Mouse (Mus musculus) MN1 (cell line): Measurements from ENCODE around the gene Zfp422.

Experiments
- DNase-seq: peaks from one replicate; pipeline ENCODE4 v3.0.0-alpha.2; 2016; ENCODE audit warnings: low spot score

Gene Zfp422

DNA sequence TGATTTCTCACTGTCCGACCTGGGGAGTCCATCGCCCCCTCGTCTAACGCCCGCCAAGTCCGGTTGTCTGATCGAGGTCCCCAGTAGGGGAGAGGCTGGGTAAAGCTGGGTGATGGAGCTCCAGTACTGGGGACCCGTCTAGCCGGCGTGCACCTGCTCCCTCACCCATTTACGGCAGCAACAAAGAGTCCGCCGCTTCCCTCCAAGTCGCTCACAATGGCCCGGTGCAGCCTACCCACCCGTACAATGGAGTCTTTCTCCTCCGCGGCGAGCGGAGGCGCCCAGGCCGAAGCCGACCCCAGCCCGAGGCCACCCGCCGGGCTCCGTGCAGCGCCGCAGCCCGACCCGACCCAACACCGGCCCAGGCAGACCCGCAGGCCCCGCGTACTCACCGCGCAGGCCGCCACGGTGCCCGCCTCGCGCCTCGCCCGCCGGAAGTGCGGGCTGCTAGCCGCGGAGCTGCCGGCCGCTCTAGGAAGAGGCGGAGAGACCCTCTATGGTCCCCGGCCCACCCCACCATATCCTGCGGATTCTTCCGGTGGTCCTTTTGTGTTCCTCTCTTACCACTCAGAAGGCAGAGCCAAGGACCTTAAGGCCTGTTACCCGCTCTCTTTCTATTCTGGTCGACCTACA lies at the start of gene Zfp422:
Zfp422 (minus strand) TSS at position 461 of the 633 bp plus-strand sequence.
- peak; percentile 75 for DNase-seq

DNA sequence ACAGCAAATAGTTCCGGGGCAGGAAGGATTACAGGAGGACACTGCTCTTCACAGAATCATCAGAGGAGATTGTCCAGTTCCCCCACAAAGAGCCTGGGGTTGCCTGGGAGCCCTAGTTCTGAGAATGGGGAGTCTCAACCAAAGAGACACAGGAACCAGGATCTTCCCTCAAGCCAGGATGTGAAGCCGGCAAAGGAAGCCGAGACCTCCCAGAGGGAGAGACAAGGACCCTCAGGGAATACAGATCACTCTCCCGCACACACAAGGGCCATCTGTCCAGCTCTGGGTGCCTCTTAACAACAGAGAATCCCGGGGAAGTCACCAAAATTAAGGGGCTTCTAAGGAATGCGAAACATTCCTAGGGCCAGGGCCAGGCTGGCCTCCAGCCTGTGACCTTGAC lies 48.5 kb upstream of the Zfp422 start:
- DNase-seq, result no peak

DNA sequence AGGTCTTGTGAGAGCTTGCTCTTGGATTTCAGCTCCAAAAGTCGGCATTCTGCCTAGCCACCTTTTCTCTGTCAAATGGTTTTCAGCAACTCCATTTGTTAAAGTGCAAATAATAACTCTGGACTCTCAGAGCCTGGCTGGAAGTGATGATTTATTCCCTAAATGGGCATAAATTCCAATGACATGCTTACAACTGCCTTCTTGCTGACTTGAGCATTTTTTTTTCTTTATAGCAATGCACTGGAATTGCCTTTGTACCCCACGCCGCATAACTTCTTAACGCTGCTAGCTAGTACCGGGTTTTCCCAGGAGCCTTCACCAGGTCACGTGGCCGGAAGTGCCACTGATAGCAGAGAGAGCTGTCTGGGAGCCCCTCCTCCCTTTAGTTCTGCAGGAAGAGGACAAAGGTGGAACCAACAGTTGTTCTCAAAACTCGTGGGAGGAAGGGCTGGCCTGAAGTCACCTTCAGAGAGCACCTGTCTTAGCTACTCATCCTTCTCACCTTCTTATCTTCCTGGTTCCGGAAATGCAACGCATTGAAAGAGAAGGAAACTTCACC lies 47.6 kb upstream of the Zfp422 start:
- no peak for DNase-seq

DNA sequence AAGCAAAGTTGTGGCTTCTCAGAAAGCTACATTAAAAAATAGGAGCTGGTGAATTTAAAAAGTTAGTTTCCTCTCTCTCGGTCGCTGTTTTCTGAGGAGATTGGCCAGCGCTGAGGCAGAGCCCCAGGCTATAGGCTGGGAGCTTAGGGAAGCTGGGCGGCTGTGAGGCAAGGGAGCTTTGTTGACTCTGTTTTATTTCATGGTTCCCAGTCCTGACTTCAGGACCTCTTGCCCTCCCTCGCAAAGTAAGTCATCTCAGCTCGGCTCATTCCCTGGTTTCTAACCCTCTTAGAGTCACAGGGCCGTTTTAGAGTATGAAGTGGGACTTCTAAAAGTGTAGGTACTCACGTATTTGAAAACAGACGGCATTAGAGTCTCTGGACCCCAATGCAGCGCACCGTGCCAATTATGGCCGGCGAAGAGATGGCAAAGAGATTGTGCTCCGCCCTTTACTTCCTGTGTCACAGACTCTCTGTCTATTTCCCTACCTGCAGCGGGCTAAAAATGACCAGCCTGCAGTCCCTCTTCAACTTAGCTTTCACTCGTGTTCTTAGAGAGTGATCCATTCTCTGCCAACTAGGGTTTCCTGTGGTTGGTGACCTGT lies 45.6 kb upstream of the Zfp422 start:
- no peak for DNase-seq

DNA sequence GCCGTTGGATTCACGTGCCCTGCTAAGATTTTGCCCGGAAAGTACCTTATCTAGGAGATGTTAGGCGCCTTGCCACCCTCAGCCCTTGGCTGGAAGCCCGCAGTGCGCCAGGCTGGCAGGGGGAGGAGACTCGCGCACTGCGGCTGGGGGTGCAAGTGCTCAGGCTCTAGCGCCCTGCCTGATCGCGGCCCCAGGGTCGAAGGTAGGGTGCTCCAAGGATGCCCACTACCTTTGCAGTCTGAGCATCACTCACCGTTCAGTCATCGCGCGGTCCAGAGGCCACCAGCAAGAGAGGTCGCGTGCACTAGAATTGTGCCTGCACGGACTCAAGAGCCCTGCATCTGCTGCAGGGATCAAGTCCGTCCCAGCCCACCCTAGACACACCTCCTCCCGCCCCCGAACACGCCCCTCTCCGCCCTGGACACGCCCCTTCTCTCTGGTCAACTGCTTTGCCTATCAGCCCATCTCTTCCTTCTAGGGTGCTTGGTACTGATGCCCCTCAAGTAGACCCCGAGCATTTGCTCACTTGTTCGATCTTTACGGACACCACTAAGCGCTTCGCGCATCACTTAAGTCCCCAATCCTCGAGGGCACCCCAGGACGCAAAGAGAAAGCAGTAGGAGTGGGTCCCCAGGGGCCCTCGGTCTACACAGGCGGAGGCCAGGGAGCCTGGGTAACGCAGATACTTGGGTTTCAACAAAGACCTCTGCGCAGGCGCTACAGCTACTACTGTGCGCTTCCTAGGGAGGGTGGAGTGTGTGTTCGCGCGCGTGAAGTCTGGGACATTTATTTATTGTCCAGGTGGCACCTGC lies 44.9 kb upstream of the Zfp422 start, which contains the start of gene Rassf4:
Rassf4 (minus strand) TSS at position 482 of the 812 bp plus-strand sequence.
- peak; percentile 85 for DNase-seq

DNA sequence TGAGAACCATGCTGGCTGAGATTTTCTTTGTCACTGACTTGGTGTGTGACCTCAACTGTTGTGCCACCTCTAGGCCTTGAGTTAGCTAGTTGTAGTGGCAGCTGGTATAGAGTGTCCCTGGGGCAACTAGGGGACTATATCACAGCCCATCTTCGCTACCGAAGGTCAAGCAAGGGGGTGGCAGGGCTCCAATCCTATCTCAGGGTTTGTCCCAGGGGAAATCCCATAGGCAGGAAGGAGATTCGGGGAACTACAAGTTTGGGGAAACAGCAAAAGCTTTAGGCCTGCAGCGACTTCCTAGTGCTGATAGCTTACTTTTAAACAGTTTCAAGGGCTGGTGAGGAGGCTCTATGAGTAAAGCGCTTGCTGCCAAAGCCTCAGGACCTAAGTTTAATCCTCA lies 43.5 kb upstream of the Zfp422 start:
- DNase-seq, result peak; percentile 21

DNA sequence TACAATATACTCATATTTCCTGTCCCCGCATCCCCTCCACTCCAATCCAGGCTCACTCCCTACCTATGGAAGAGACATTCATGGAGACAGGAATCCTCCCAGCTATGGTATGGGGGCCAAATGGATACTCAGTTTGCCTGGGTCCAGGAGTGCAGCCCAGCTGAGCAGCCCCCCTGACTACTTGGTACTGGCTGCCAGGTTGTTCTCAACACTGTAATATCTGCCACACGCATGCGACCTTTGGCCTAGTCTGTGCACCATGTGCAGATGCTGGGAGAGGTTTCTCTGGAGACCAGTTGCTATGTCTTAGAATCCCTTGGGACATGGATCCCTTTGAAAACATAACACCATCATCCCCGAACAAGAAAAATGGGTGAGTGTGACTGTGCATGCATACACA lies 43.0 kb upstream of the Zfp422 start:
- peak; percentile 42 for DNase-seq

DNA sequence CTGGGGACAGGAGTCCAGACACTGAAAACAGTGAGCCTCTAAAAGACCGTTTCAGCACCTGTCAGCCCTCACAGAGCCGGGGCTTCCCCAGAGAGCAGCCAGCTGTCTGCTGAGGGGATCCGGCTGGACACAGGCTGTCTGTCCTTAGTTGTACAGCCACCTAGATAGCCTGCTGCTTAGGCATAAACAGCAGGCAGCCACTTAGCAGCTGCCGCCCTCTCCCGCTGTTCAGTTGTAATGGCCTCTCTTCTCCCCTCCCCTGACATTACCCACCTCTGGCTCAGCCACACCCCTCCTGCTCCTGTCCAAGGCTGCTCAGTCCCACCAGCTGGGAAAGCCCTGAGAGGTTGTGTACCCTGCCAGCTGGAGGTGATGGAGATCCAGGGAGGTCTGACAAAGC lies 42.2 kb upstream of the Zfp422 start:
- DNase-seq, result peak; percentile 55

DNA sequence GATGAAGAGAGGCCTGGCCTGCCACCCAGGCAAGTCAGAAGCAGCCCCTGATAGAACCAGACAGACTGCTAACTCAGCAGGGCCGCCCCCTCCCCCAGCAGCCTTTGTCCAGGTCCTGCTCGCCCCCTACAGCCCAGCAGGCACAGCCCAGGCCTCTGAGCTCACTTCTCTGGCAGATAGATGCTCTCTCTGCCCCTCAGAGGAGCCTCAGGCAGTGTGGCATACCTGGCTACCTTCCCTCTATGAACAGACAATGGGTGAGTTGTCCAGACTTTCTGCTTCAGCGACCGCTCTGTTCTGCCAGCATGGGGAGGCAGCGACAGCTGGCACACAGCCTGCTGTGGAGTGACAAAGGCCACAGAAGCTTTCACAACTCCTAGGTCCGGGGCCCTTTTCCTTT lies 41.3 kb upstream of the Zfp422 start:
- DNase-seq, result no peak

DNA sequence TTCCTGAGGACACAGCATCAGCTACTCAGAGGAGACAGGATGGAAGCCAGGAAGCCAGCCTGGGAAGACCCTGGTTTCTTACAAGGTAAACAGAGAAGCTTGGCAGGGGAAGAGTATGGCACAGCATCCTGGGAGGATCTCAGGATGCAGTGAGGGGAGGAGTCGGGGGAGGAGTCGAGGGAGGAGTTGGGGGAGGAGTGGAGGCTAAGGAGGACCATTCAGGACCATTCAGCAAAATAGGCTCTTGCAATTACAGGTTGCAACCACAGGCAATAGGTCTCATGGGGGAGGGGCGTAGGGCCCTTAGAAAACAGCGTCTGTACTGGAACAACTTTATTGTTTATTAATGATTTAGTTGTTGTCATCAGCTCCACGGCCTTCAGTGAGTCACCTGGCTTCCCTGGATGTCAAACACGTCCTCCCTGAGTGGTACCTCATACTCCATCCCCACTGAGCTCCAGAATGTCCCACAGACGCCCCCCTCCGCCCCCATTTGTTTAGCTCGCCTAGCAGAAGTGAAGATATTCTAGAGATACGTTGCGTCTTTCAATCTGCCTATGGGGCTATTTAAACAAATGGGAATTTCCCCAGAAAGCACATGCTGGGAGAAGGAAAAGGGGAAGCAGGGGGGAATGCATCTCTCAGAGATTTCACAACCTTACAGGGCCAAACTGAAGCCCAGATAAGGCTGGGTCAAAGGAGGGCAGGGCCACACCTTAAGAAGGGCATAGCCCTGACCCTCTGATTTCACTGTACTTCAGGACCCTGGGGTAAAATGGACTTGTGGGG lies 40.1 kb upstream of the Zfp422 start:
- DNase-seq, result peak; percentile 34

DNA sequence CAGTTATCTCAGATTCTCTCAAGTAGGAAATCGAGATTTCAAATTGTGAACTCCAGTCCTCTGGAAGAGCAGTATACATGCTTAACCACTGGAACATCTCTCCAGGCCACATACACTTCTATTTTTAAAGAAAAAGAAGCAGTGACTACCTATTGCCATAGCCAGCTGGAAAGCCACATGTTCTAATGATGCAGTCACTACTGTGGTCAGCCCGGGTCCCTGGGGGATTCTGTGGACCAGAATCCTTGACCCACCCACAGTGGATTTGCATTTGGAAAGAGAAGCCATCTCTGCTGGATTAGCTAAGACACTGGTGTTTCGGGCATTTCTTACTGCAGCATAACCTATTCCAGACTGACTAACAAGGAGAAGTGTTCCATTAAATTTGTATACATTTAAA lies 38.6 kb upstream of the Zfp422 start:
- no peak for DNase-seq

DNA sequence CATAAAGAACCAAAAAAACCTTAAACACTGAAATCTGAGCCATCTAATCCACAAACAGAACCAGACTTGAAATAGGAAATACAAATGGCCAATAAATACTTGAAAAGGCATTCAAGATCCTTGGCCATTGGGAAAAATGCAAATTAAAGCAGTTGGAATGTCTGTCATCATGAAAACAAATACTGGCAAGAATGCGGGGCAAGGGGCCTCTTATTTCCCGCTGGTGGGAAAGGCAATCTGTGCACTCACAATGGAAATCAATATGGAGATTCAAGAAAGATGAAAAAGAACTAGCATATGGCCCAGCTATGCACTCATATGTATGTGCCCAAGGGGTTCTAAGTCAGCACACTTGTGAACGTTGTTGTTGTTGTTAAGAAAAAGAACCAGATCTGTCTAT lies 38.1 kb upstream of the Zfp422 start:
- no peak for DNase-seq

DNA sequence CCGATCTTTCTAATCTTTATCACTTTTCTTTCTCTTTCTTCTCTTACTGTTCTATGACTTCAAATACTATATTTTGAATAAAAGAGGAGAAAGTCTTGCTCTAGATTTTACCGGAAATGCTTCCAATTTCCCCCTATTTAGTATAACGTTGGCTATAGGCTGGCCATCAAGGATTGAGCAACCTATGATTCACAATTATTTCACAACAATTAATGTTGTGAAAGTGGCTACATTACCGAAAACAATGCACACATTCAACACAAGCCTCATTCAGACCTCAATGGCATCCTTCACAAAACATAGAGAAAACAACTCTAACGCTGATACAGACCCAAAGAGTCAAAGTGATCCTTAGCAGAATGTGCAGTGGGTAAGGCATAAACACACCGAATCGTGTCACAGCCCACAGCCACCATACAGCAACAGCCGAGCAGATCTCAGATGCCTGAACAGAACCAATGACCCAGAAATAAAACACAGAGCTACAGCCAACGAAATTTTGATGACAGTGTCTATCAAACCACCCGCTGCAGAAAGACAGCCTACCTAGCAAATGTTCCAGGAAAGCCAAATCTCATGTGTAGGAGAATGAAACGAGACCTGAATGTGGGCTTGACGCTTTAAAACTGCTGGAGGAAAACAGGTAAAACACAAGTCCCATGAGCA lies 37.4 kb upstream of the Zfp422 start:
- no peak for DNase-seq

DNA sequence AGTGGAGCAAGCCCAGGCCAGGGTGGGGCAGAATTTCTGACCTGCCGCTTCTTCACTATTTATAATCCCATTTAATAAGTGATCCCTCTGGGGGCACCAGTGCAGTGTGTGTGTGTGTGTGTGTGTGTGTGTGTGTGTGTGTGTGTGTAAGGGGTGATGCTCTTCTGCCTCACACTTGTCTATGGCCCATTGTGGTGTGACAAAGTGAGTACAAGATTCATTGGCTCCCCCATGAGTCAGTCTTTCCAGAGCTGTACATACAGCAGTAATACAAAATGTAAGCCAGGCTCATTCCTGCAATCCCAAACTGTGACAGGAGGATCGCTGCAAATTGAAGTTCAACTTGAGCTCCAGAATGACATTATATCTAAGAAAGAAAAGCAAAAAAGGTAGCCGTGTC lies 36.0 kb upstream of the Zfp422 start:
- DNase-seq, result no peak

DNA sequence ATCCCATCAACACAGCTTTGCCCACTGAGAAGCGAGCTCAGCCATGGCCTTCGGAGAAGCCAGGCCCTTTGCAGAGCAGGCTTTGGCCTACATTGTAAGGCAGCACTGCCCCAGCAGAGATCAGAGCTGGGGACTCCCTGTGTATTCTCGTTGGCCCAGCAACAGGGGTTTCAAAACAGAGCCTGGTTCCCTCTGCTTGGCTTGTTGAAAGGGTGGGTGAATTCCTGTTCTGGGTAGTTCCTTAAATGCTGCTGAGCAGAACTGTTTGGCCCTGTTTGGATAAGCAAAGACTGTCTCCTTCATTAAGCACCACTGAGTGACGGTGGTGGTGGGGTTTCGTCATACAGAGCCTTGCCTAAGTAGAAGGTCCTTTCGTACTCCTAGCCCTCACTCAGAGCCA lies 35.2 kb upstream of the Zfp422 start:
- no peak for DNase-seq

DNA sequence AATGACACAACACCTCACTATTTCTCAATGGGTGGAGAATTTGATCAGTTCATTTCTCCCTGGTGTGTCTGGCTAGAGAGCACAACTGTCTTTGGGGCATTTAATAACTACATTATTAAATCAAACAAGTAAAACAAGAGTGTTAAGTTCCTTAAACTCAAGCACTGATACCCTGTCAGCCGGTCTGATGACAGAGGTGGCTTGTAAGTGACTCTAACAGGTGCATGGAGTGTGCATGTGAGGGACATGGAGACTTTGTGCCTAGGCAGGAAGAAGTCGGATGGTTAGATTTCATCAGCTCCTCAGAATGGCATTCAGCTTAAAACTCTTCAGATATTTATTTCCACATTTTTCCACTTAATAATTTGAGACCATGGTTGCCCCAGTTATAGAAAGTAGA lies 34.6 kb upstream of the Zfp422 start:
- DNase-seq, result no peak

DNA sequence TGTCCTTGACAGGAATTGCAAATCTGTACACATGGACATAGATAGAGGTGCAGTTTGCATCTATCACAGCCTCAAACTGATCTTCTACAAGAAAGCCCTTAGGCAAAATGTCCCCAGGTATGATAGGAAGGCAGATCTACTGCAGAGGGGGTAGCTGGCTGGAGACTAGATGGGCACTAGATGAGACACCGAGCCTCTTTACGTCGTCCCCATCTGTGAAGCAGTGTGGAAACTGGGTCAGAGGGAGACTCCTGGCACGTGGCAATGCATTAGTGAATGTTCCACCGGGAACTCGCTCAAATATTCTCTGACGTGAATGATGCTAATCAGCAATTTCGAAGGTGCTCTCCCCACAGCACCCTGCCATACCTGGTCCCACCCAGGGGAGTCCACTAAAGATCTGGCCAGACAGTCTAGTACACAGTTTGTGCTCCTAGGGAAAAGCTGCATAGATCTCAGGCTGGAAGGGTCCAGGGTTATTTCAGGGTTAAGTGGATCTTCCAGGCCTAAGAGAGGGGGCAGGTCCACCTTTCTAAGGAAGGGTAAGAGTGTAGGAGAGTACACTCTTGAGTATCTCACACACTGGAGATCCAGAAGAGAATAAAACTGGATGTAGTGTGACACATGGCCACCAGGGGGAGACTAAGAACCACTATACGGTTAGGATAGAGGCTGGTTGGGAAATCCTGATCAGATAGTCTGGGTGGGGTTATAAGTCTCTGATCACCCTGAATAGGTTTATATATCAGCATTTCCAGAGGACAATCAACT lies 25.1 kb upstream of the Zfp422 start:
- peak; percentile 75 for DNase-seq

DNA sequence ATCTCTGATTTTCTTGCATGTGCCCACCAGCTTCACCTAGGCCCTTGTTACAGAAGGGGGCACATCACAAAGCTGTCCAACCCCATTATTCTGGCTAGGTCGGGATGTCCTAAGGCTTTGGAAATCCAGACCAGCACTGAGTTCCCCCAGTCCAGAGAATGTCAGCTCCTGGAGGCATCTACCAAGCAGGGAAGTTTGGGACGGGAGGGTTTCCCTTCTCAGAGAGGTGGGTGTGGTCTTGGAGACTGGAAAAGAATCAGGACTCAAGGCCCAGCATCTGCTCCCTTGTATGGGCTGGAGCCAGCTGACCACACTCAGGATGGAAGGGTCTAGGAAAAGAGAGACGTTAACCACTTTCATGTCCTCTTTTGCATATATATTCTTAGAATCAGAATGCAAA lies 24.4 kb upstream of the Zfp422 start:
- DNase-seq, result no peak

DNA sequence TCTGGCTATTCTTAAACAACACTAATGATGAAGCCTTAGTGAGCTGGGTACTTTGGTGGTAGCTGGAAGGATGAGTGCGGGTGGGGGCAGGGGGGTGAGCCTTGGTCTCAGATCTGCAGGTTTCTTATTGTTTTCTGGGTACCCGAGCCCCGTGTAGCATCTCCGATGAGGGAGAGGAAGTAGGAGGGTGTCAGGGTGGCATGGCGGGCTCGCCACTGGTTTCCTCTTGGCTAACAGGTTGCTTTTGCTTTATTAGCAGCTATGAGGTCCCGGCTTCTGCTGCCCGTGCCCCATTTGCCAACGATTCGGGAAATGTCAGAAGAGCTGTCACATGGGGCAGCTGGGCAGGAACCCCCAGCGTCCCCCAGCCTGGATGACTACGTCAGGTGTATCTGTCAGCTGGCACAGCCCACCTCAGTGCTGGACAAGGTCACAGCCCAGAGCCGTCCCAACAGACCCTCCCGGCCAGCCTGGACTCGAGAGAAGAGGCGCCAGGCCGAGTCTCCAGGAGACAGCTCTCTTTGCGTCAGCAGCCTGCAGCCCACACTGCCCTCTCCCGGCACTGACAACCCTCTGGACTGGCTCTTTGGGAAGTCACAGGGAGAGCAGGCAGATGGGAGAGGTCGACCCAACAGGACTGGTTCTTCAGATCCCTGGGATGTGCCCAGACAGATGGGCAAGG lies 22.8 kb upstream of the Zfp422 start:
- DNase-seq, result no peak

DNA sequence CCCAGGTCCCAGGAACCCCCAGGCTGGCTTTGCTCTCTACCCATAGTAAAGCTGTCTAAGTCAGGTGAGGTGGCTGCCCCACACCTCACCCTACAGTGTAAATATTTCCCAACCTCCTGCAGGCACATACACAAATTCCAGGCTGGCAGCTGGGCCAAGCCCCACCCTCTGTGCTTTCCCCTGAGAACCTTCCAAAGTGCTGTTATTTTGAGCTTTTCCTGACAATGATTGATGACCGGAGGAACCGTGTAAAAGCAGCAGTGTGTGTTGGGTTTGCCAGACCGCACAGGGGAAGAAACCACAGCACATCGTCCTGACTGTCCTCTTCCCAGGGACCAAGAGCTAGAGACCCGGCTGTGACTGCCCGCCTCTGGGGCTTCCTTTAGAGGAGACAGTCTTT lies 21.6 kb upstream of the Zfp422 start, which contains the start of gene Depp1:
Depp1 (plus strand) TSS at position 204 of the 400 bp plus-strand sequence.
- DNase-seq, result no peak
